Mouse (Mus musculus) gastrocnemius, adult 8-10 months (tissue): ENCODE results near the gene Pgpep1l. TPM values are rescaled to one million over a fixed set of nuclear protein-coding genes. Genes with fewer than 3 reads are reported as not detected.
A peak's percentile ranks its signal among the peaks of the same experiment; 100 is the strongest.

ENCODE experiments used
- DNase-seq, 2 experiments: peaks; one replicate each; pipeline ENCODE4 v3.0.0; 2022; ENCODE audit warnings: low spot score in 2 of 2
- total RNA-seq, 4 experiments: library from RNA; stranded (reverse); gene quantifications; 2 replicates each; pipeline ENCODE4 v1.2.4; 2022

Pgpep1l gene
- total RNA-seq, 4 experiments from 2014 or later, result 3.6 to 4.9 (median 4.0) TPM

- no peak for DNase-seq
Measured at GRCm38 (mm10) chr7:68262612-68263200, 1.3 kb downstream of the Pgpep1l start.

GRCm38 (mm10) chr7:68259523-68260081 lies 4.4 kb downstream of the Pgpep1l start:
- no peak for DNase-seq

GRCm38 (mm10) chr7:68258326-68259150 lies 5.5 kb downstream of the Pgpep1l start:
- DNase-seq, result no peak

- DNase-seq, result no peak
Measured at GRCm38 (mm10) chr7:68257767-68258166, 6.3 kb downstream of the Pgpep1l start.

- DNase-seq, result no peak
Measured at GRCm38 (mm10) chr7:68250902-68251301, 13.1 kb downstream of the Pgpep1l start.

GRCm38 (mm10) chr7:68250411-68250810 lies 13.6 kb downstream of the Pgpep1l start:
- DNase-seq, result no peak

GRCm38 (mm10) chr7:68246249-68246648 lies 17.8 kb downstream of the Pgpep1l start:
- DNase-seq, result no peak

GRCm38 (mm10) chr7:68245681-68246080 lies 18.4 kb downstream of the Pgpep1l start:
- DNase-seq, result no peak

GRCm38 (mm10) chr7:68241205-68241604 lies 22.8 kb downstream of the Pgpep1l start:
- no peak for DNase-seq

- no peak for DNase-seq
Measured at GRCm38 (mm10) chr7:68239220-68239827, 24.7 kb downstream of the Pgpep1l start.

- no peak for DNase-seq
Measured at GRCm38 (mm10) chr7:68236817-68237216, 27.2 kb downstream of the Pgpep1l start.

- no peak for DNase-seq
Measured at GRCm38 (mm10) chr7:68233619-68234223, 30.3 kb downstream of the Pgpep1l start.

GRCm38 (mm10) chr7:68232521-68232920 lies 31.5 kb downstream of the Pgpep1l start:
- DNase-seq, result no peak

GRCm38 (mm10) chr7:68230831-68231230 lies 33.2 kb downstream of the Pgpep1l start:
- DNase-seq, result no peak

GRCm38 (mm10) chr7:68228491-68228890 lies 35.5 kb downstream of the Pgpep1l start:
- no peak for DNase-seq

GRCm38 (mm10) chr7:68227621-68228020 lies 36.4 kb downstream of the Pgpep1l start:
- DNase-seq, result no peak

GRCm38 (mm10) chr7:68227021-68227420 lies 37.0 kb downstream of the Pgpep1l start:
- DNase-seq, result no peak

- no peak for DNase-seq
Measured at GRCm38 (mm10) chr7:68225427-68226054, 38.5 kb downstream of the Pgpep1l start.

- DNase-seq, result no peak
Measured at GRCm38 (mm10) chr7:68224006-68224405, 40.0 kb downstream of the Pgpep1l start.

- DNase-seq, result peak; percentile 72 to 83
Measured at GRCm38 (mm10) chr7:68223356-68223808, 40.7 kb downstream of the Pgpep1l start.

GRCm38 (mm10) chr7:68221677-68222230 lies 42.3 kb downstream of the Pgpep1l start:
- no peak for DNase-seq
